Mouse (Mus musculus): ENCODE measurements around the gene Tchhl1.
"Not testable (repeated sequence)": the region's sequence is repeated elsewhere in the genome, so short reads cannot be mapped to it uniquely, and the experiment has no call there.

Tchhl1 gene

DNA sequence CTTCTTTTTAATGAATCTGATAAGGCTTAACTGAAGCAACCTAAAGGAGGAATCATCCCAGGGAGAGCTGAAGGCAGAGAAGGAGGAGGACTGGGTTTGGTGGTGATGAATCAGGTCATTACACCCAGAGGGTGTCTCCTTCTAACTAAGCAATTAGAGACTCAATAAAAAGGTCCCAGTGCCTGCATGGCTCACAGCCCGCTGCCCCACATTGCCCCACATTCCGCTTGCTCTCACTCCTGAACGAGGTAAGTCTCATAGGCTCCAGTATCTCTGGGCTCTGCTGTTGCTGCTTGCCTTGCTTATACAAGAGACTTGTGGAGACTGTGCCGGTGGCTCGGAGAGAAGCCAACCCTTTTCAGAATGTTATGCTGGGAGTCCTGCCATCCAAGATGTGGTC is at the start of gene Tchhl1:
Tchhl1 (plus strand) TSS at position 194 of the 400 bp plus-strand sequence.
- no peak for DNase-seq (ENCODE audit: low read depth, low spot score)

DNA sequence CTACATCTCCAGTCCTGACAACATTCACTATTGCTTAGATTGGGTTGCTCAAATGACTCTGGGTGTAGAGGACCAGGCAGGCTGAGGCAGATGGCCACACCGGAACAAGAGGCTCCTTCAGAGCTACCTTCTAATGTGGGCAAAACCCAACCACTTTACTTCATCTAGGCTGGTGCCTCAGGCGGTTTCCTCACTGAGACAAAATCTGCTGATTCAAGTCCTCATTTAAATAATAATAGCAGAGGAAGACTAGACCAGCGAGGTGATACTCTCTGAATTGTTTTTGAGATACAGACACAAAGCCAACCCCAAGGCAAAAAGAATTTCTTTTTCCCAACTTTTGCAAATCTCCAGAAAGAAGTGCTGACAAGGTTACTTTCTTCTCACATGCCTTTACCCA is 36.9 kb upstream of the Tchhl1 start:
- no peak for DNase-seq (ENCODE audit: low read depth, low spot score)

DNA sequence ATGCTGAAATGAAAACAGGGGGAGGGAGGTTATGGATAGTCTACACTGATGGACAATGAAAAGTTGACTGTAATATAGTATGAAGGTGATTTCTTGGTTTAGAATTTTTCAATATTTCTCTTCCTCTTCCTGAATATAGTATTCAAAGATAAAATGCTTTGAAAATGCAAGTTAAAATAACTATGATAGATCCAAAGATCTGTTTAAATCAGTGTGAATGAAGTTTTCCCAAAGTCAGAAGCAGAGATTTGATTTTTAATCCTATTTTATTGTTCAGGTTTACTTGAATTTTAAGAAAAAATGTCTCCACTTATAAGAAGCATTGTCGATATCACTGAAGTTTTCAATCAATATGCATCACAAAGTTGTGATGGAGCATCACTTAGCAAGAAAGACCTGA is 26.5 kb upstream of the Tchhl1 start, which contains the start of gene Tchh:
Tchh (plus strand) TSS at position 301 of the 400 bp plus-strand sequence.
- no peak for DNase-seq (ENCODE audit: low read depth, low spot score)

DNA sequence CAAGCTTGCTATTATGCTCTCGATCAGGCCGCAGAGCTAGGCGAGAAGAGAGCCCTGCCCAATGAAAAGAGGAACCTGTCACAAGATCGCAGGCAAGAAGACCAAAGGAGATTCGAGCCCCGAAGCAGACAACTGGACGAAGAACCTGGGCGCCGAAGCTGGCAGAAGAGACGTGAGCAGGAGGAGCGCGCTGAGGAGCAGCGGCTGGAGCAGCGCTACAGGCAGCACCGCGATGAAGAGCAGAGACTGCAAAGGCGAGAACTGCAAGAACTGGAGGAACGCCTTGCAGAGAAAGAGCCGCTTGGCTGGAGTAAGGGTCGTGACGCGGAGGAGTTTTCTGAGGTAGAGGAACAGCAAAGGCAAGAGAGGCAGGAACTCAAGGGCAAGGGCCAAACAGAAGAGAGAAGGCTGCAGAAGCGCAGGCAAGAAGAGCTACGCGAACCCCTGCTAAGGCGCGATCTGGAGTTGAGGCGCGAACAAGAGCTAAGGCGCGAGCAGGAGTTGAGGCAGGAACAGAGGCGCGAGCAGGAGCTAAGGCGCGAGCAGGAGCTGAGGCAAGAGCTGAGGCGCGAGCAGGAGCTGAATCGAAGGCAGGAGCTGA is 25.0 kb upstream of the Tchhl1 start:
- DNase-seq (ENCODE audit: low read depth, low spot score) = peak; percentile 16

DNA sequence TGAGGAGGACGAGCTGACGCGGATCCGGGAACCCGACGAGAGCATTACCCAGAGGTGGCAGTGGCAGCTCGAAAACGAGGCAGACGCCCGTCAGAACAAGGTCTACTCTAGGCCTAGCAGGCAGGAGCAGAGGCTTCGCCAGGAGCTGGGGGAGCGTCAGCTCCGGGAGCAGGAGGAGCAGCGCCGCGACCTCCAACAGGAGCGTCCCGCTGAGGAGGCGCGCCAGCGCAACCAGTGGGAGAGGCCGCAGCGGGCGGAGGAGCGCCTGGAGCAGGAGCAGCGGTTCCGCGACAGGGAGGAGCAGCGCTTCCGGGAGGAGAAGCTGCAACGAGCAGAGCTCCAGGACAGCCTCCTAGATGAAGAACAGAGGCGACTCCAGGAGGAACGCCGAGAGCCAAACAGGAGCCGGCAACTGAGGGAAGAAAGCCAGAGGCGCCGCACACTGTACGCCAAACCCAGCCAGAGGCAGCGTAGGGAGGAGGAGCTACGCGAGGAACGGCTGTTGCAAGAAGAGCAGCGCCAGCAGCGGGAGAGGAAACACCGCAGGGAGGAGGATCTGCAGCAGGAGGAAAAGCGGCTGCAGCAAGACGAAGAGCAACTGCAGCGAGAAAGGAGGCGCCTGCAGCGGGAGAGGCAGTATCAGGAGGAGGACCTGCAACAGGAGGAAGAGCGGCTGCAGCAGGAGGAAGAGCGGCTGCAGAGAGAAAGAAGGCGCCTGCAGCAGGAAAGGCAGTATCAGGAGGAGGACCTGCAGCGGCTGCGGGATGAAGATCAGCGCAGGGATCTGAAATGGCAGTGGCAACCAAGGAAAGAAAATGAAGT is 24.0 kb upstream of the Tchhl1 start:
- DNase-seq (ENCODE audit: low read depth, low spot score) = peak; percentile 63

GRCm38 (mm10) chr3:93445165-93445705 is 23.3 kb upstream of the Tchhl1 start:
- DNase-seq (ENCODE audit: low read depth, low spot score) = peak; percentile 34

DNA sequence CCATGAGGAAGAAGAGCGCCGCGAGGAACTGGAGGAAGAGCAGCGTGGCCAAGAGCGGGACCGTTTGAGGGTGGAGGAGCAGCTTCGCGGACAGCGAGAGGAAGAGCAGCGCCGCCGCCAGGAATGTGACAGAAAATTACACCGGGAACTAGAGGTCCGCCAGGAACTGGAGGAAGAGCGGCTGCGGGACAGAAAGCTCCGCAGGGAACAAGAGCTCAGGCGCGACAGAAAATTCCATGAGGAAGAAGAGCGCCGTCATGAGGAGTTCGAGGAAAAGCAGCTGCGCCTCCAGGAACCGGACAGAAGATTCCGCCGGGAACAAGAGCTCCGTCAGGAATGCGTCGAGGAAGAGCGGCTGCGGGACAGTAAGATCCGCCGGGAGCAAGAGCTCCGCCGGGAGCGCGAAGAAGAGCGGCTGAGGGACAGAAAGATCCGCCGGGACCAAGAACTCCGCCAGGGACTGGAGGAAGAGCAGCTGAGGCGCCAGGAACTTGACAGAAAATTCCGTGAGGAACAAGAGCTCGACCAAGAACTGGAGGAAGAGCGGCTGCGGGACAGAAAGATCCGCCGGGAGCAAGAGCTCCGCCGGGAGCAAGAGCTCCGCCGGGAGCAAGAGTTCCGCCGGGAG is 22.3 kb upstream of the Tchhl1 start:
- peak; percentile 17 for DNase-seq (ENCODE audit: low read depth, low spot score)

GRCm38 (mm10) chr3:93446756-93447137 is 21.8 kb upstream of the Tchhl1 start:
- DNase-seq (ENCODE audit: low read depth, low spot score) = not testable (repeated sequence)

DNA sequence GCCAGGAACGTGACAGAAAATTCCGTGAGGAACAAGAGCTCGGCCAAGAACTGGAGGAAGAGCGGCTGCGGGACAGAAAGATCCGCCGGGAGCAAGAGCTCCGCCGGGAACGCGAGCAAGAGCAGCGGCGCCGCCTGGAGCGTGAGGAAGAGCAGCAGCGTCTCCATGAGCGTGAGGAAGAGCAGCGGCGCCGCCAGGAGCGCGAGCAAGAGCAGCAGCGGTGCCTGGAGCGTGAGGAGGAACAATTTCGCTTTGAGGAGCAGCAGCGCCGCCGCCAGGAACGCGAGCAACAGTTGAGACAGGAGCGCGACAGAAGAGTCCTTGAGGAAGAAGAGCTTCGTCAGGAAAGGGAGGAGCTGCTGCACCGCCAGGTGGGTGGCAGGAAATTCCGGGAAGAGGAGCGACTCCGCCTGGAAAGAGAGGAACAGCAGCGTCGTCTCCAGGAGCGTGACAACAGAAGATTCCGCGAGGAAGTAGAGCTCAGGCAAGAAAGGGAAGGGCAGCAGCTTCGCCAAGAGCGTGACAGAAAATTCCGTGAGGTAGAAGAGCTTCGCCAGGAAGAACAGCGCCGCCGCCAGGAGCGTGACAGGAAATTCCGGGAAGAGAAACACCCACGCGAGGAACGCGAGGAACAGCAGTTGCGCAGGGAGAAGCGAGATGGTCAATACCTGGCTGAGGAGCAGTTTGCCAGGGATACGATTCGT is 21.3 kb upstream of the Tchhl1 start:
- peak; percentile 46 for DNase-seq (ENCODE audit: low read depth, low spot score)

DNA sequence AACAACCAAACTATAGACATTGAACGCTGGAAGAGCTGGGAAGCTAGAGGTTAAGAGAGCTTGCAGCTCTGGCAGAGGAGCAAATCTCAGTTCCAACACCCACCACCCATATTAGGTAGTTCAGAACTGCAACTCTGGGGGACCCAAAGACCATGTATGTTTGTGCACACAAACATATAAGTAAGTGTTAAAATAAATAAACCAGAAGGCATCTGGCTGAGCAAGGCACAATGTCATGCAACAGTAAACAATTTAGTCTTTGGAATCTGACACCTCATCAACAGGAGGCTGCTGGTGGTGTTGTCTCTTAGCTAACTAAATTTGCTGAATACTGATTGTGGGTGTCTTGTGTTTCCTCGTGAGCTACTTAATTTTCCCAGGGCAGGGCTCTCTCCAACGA is 2.0 kb upstream of the Tchhl1 start:
- no peak for DNase-seq (ENCODE audit: low read depth, low spot score)

DNA sequence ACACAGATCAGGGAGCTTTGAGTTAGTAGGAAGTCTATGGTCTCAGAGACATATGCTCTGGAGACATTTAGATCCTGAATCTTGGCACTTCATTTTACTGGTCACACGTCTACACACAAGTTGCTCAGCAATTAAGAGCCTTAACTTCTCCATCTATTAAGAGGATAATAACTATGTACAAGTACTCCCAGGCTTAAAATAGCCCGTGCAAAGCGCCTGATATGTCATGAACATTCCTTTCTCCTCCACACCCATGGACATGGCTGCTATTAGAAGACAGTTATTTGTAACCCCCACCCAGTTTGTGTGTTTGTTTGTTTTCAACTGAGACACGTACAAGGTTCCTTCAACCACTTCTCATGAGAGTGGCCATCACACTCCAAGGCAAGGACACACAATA is 1.4 kb upstream of the Tchhl1 start:
- DNase-seq (ENCODE audit: low read depth, low spot score) = no peak

- DNase-seq (ENCODE audit: low read depth, low spot score) = no peak
Measured at GRCm38 (mm10) chr3:93469629-93470028, 1.1 kb downstream of the Tchhl1 start.

- no peak for DNase-seq (ENCODE audit: low read depth, low spot score)
Measured at GRCm38 (mm10) chr3:93480053-93480452, 11.5 kb downstream of the Tchhl1 start.

DNA sequence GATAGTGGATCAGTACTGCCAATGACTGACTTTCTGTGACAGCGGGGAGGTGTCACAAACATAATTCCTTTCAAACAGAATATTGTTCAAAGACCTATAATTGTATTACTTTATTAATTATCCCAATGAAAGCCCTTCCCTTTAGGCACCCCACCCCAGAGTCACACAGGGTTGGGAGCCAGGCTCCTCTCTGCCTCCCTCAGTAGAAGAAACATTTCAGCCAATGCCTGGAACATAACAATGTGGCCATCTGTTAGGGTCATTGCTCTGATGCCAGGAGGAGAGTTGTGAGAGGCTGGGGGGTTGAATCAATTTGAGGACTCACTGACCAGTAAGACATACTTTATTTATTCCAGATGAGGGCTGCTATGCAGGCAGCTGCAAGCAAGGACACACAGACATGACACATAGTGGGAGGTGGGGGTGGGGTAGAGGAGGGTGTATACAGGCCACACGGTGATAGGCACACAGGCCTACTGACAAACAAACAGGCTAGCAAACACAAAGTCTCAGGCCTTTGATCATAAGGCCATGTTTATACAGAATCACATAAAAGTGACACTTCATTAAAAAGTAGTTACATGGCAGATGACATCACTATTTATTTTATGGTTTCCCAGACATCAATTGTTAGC is 13.5 kb downstream of the Tchhl1 start:
- DNase-seq (ENCODE audit: low read depth, low spot score) = no peak

GRCm38 (mm10) chr3:93485611-93486010 is 17.1 kb downstream of the Tchhl1 start:
- no peak for DNase-seq (ENCODE audit: low read depth, low spot score)

GRCm38 (mm10) chr3:93488541-93488940 is 20.0 kb downstream of the Tchhl1 start:
- DNase-seq (ENCODE audit: low read depth, low spot score) = no peak

DNA sequence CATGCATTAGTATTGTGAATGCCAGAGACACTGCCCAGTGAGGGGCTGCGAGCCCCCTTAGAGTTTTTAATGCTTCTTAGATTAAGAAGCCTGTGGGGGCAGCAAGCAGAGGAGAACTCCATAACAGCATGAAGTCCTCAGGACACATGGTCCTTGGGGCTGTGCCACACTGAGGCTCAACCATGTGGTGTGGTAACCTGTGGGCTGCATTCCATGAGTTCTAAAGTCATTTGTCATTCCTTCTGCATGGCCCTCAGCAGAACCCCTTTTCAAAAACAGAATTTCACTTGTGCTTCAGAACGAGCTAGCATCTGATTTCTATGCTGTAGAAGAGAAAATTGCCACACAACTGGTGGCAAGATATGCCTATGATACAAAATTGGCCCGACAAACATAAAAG is 23.6 kb downstream of the Tchhl1 start:
- no peak for DNase-seq (ENCODE audit: low read depth, low spot score)

- peak; percentile 63 for DNase-seq (ENCODE audit: low read depth, low spot score)
Measured at GRCm38 (mm10) chr3:93493992-93494391, 25.4 kb downstream of the Tchhl1 start.

GRCm38 (mm10) chr3:93494774-93495173 is 26.2 kb downstream of the Tchhl1 start:
- not testable (repeated sequence) for DNase-seq (ENCODE audit: low read depth, low spot score)

GRCm38 (mm10) chr3:93497131-93497530 is 28.6 kb downstream of the Tchhl1 start:
- DNase-seq (ENCODE audit: low read depth, low spot score) = no peak

GRCm38 (mm10) chr3:93499129-93499528 is 30.6 kb downstream of the Tchhl1 start:
- DNase-seq (ENCODE audit: low read depth, low spot score) = no peak
